Mouse (Mus musculus): Measurements from ENCODE around the gene Hdac8. TPM values are rescaled to one million over a fixed set of nuclear protein-coding genes. Genes with fewer than 3 reads are reported as not detected.
A peak's percentile ranks its signal among the peaks of the same experiment; 100 is the strongest.

The Hdac8 gene
- 10.3 and 10.8 TPM in 2 replicates for polyA plus RNA-seq (2015; fragmentation: Nextera tagmentation; extraction: Ambion mirVana)

DNA sequence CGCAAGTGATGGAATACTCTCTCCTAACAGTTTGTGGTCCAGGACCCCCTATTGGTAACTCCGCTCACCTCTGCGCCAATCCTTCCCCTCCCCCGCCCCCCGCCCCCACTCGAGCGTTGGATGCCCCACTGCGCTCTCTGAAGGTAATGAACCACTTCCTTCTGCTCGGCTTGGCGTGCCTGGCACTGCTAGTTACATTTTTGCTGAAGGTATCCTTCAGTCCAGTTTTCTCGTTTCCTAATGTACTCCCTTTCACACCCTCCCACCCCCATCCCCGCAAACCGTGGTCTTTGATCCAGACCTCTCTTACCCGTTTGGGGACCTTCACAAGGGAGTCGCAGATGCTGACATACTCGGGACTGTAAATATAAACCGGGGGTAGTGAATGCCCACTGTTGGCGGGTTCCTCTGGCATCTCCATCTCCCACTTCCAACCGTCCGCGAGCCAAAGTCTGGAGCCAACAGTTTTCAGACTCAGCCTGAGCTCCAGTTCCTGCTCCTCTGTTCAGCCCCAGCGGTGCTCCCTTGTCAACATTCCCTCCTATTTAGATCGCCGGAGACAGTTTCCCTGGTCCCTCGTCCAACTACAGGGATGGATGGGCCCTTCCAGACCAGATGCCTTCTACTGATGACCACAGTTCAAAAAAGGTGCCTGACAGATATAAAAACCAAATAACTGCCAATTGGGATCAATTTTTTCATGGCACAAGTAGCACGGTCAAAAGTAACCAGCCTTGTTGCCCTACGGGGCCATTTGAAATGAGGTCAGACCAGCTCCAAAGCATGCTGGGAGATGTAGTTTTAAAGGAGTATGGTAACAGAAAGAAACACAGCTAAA is at the start of gene Hdac8:
Gene Hdac8 (minus strand): TSS at position 716 of the 838 bp plus-strand sequence.
- H3K4me2 ChIP-seq (replicated peaks) = peak within 1 kb of the TSS; percentile 52
- H3K9ac ChIP-seq (replicated peaks) = peak within 1 kb of the TSS; percentile 43
- H3K27me3 ChIP-seq = no peaks in the 10 kb centered on the region
- 16% methylated on average over 27 of the region's 27 CpGs for WGBS
- H3K4me1 ChIP-seq = peaks cover 5% of the 10 kb centered on the region; the same call in 1 of the 2 replicates
- peak within 1 kb of the TSS; percentile 53 for H3K4me3 ChIP-seq
- peak within 1 kb of the TSS; percentile 67 for H3K27ac ChIP-seq (replicated peaks)
- no peaks in the 10 kb centered on the region for H3K9me3 ChIP-seq
- H3K36me3 ChIP-seq = no peaks in the 10 kb centered on the region
- ATAC-seq (replicated peaks) = peak; percentile 88

DNA sequence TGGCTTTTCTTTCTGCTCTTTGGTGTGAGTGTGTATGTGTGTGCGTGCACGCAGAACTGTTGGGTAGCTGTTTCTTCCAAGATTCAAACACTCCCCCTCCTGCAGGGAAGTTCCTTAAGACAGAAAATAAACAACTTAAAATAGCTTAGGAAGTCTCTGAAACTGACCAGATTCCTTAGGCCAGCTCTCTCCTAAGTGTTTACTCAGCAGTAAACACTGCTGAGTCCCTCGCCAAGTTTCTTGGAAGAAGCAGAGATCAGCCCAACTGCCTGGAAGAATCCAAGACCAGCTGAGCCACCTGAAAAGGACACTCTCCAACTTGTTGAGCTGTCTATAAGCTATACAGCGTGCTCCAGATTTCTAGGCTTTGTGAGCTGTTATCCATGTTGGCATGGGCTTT is 4.0 kb upstream of the Hdac8 start:
- no peak overlapping the region for H3K4me3 ChIP-seq
- H3K9me3 ChIP-seq = no peaks in the 10 kb centered on the region
- H3K4me2 ChIP-seq (replicated peaks) = no peak overlapping the region
- ATAC-seq (replicated peaks) = no peak
- 83% methylated on average over 4 of the region's 4 CpGs for WGBS
- H3K36me3 ChIP-seq = no peaks in the 10 kb centered on the region
- H3K4me1 ChIP-seq = peaks cover 1% of the 10 kb centered on the region; the same call in 1 of the 2 replicates
- no peak overlapping the region for H3K9ac ChIP-seq (replicated peaks)
- no peaks in the 10 kb centered on the region for H3K27me3 ChIP-seq
- H3K27ac ChIP-seq (replicated peaks) = no peak overlapping the region

DNA sequence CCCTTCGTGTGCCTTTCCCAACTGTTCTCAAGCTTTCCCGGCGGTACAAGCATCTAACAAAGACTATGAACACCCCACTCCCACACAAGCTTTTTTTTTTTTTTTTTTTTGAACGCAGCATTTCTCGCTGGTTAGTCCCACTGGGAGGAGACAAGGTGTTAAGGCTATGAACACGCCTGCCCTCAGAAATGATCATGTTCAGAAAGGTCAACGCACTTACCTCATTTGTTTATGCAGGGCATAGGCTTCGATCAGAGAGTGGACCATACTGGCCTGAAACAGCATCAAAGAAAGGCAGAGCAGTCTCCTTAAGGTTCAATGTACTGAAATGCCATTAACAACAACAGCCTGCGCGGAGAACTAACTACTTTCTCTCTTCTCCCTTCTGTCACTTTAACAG is 980 bp downstream of the Hdac8 start:
- Histone ChIP-seq H3K4me2 (replicated peaks) (peak overlapping the region; percentile 52), H3K36me3 (no peaks in the 10 kb centered on the region), H3K4me1 (peaks cover 5% of the 10 kb centered on the region; the same call in 1 of the 2 replicates), H3K9me3 (no peaks in the 10 kb centered on the region), H3K9ac (replicated peaks) (peak overlapping the region; percentile 43), H3K27me3 (no peaks in the 10 kb centered on the region), H3K27ac (replicated peaks) (no peak overlapping the region), H3K4me3 (peak overlapping the region; percentile 53)
- 25% methylated on average over 10 of the region's 10 CpGs for WGBS
- peak; percentile 11; the same call in 1 of the 2 replicates for ATAC-seq (replicated peaks)

DNA sequence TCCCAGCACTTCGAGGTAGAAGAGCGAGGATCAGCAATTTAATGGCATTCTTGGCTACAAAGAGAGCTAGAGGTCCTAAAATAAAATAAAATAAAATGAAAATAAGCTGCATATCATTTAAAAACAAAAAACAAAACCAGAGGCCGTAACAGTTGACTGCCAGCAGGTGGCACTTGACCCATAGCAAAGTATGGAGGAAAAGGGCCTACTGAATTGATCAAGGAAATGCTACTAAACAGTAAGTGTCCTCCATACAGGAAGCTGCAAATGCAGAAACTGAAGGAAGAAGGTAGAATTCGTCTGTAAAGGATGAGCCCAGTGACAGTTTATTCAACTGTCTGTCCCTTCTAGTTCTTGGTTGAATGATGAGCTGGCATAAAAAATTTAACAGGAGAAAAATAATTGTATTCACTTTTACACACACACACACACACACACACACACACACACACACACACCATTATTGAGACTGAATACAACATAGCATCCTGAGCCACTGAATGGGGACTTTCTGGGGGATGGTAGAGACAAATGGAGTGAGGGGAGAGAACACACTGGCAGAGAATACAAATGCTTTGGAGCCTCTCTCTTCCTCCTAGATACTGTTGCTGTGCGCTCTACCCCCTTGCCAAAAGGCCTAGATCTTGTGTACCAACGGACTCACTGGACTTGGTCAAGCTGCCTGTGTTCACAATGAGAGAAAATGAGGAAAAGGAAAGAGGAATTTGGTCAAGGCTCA is 11.0 kb downstream of the Hdac8 start:
- 75% methylated on average over 6 of the region's 6 CpGs for WGBS
- Histone ChIP-seq H3K9me3 (no peaks in the 10 kb centered on the region), H3K4me1 (no peaks in the 10 kb centered on the region), H3K27me3 (no peaks in the 10 kb centered on the region), H3K4me3 (no peak overlapping the region), H3K9ac (replicated peaks) (no peak overlapping the region), H3K36me3 (no peaks in the 10 kb centered on the region), H3K4me2 (replicated peaks) (no peak overlapping the region), H3K27ac (replicated peaks) (no peak overlapping the region)
- ATAC-seq (replicated peaks) = no peak

DNA sequence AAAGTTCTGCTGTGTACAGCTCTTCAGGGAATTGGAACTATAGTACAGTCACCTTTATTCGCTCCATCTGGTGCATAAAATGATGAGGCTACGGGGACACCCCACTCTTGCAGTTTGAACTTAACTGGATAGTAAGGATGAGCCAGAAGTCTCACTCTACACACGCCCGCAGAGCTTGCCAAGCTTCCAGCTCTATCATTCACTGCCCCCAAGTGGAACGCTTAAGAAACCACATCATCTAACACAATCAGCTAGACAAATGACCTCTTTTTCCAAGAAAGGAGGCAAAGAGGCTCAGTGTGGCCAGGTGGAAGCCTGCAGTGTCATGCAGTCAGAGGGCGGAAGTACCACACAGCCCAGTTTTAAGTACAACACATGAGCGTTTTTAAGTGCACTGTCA is 19.6 kb downstream of the Hdac8 start:
- no peak for ATAC-seq (replicated peaks)
- Histone ChIP-seq H3K4me1 (no peaks in the 10 kb centered on the region), H3K36me3 (no peaks in the 10 kb centered on the region), H3K27ac (replicated peaks) (no peak overlapping the region), H3K9me3 (no peaks in the 10 kb centered on the region), H3K9ac (replicated peaks) (no peak overlapping the region), H3K27me3 (no peaks in the 10 kb centered on the region), H3K4me2 (replicated peaks) (no peak overlapping the region), H3K4me3 (no peak overlapping the region)
- WGBS = 83% methylated on average over 7 of the region's 7 CpGs

DNA sequence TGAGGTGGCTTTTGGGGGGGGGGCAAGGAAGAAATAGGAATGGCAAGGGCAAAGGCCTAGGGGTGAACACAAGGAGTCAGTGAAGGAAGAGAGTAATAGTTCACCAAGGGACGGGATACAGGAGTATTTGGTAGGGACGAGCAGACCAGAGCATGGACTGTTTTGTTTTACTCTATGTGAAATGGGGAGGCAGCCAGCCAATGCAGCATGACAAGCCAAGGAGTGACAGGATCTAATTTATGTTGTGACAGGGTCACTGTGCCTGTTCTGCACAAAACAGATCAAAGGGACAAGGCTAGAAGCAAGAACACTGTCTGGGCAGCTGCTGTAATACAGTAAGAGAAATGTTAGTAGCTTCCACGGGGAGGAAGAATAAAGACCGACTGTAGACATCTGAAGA is 25.5 kb downstream of the Hdac8 start:
- Histone ChIP-seq H3K27ac (replicated peaks) (no peak overlapping the region), H3K4me1 (no peaks in the 10 kb centered on the region), H3K36me3 (no peaks in the 10 kb centered on the region), H3K4me2 (replicated peaks) (no peak overlapping the region), H3K4me3 (no peak overlapping the region), H3K9ac (replicated peaks) (no peak overlapping the region), H3K9me3 (no peaks in the 10 kb centered on the region), H3K27me3 (no peaks in the 10 kb centered on the region)
- 75% methylated on average over 4 of the region's 4 CpGs for WGBS
- no peak for ATAC-seq (replicated peaks)

DNA sequence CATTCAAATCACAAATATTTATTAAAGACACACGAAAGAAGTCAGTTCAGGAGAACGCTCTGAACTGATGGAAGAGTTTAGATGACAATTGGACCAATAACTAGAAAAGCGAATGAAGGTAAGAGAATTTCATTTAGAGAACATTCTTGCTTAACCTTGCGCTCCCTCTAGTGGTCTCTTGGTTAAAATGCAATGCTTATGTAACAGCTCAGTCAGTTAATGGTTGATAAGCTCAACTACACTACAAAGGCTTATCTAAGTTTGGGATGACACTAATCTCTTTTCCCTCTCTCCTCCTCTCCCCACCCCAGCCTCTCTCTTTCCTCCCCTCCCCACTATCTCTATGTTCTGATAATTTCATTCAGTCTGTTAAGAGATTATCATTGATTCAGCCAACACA is 26.2 kb downstream of the Hdac8 start:
- H3K9ac ChIP-seq (replicated peaks) = no peak overlapping the region
- no peaks in the 10 kb centered on the region for H3K4me1 ChIP-seq
- H3K36me3 ChIP-seq = no peaks in the 10 kb centered on the region
- no peak for ATAC-seq (replicated peaks)
- H3K9me3 ChIP-seq = no peaks in the 10 kb centered on the region
- no peaks in the 10 kb centered on the region for H3K27me3 ChIP-seq
- no peak overlapping the region for H3K4me2 ChIP-seq (replicated peaks)
- WGBS = 32% methylated on average over 4 of the region's 4 CpGs
- no peak overlapping the region for H3K4me3 ChIP-seq
- H3K27ac ChIP-seq (replicated peaks) = no peak overlapping the region

DNA sequence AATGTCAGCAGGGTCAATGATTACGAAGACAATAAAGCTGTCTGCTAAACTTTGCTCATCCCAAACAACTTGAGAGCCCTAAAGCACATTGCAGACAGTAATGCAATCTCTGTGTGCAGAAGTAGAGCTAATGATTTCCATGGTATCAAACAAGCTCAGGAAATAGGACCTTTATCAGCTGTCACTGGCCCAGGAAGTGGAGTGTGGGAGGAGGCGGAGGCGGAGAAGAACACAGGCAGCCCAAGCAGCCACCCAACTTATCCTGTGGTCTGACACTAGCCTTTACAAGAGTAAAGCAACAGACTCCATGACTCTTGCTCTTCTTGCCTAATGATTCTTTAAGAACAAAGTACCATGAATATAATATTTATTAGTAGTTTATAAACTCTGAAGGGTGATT is 26.7 kb downstream of the Hdac8 start:
- ATAC-seq (replicated peaks) = no peak
- Histone ChIP-seq H3K4me1 (no peaks in the 10 kb centered on the region), H3K27ac (replicated peaks) (no peak overlapping the region), H3K9ac (replicated peaks) (no peak overlapping the region), H3K36me3 (no peaks in the 10 kb centered on the region), H3K9me3 (no peaks in the 10 kb centered on the region), H3K4me2 (replicated peaks) (no peak overlapping the region), H3K4me3 (no peak overlapping the region), H3K27me3 (no peaks in the 10 kb centered on the region)
- WGBS = 92% methylated on average over 3 of the region's 3 CpGs

DNA sequence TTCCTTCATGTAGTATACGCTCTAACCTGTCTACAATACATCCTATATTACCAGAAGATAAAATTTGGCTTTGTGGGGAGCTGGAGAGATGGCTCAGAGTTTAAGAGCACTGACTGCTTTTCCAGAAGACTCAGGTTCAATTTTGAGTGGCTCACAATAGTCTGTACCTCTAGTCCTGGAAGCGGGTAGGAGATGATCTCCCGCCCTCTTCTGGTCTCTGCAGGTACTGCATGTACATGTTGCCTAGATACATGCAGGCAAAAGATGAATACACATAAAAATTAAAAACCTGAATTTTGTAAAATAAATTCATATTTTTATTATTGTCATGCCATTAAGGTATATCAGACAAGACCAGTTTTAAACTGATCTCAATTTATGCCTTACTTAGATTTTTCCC is 28.4 kb downstream of the Hdac8 start:
- Histone ChIP-seq H3K36me3 (no peaks in the 10 kb centered on the region), H3K9me3 (no peaks in the 10 kb centered on the region), H3K4me1 (no peaks in the 10 kb centered on the region), H3K27ac (replicated peaks) (no peak overlapping the region), H3K4me3 (no peak overlapping the region), H3K4me2 (replicated peaks) (no peak overlapping the region), H3K9ac (replicated peaks) (no peak overlapping the region), H3K27me3 (no peaks in the 10 kb centered on the region)
- peak; percentile 77; the same call in 1 of the 2 replicates for ATAC-seq (replicated peaks)
- 38% methylated on average over 3 of the region's 3 CpGs for WGBS

DNA sequence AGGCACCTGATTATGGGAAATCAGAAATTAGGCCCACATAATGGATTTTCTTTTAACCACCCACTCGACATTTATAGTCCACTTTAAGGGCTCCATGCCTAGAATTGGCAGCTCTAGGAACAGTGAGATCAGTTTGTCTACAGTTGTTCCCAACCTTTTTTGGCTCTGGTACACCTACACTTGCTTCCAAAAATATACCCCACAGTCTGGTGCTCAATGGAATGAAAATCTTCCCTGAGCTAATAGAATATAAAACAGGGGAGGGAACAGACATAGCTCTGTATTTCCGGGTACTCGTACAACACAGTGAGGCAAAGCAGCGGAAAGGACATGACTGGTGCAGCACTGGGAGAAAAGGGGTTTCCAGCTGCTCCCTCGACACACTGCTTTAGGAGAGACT is 29.6 kb downstream of the Hdac8 start:
- H3K9ac ChIP-seq (replicated peaks) = no peak overlapping the region
- H3K4me3 ChIP-seq = no peak overlapping the region
- H3K27ac ChIP-seq (replicated peaks) = no peak overlapping the region
- H3K9me3 ChIP-seq = no peaks in the 10 kb centered on the region
- H3K4me2 ChIP-seq (replicated peaks) = no peak overlapping the region
- no peak for ATAC-seq (replicated peaks)
- H3K27me3 ChIP-seq = no peaks in the 10 kb centered on the region
- no peaks in the 10 kb centered on the region for H3K36me3 ChIP-seq
- 74% methylated on average over 5 of the region's 5 CpGs for WGBS
- H3K4me1 ChIP-seq = no peaks in the 10 kb centered on the region

DNA sequence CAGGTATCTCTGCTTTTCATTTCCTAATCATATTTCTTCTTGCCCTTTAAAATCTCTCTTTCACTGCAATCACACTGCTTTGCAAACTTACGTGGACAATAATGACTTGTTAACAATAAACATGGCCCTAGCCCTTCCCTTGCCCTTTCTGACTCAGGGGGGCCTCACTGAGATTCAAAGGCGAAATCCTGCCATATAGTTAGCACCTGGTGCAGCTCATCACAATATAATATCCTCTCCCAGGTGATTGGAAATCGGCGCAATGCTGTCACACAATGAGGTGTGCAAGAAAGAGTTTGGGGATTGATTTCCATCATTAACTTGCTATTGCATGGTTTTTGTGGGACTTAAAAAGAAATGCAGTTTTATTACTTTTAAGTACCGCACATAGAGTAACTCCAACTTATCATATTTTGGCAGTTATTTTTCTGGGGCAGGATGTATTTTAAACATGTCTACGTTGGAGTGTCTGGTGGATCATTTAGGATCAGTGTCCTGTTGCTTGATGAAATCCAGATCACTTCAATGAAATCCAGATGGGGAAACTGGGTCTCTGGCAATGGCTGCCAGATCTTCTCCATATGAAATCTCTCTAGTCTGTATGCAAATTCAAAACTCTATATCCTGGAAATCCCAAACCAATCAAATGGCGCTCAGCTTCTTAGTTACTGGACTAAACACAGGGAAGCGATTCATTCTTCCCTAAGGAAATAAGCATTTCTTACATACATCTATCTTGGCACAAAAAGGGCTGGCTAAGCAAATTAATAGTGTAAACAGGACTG is 86.6 kb downstream of the Hdac8 start:
- H3K9me3 ChIP-seq = no peaks in the 10 kb centered on the region
- no peak for ATAC-seq (replicated peaks)
- no peaks in the 10 kb centered on the region for H3K36me3 ChIP-seq
- H3K4me3 ChIP-seq = no peak overlapping the region
- no peak overlapping the region for H3K9ac ChIP-seq (replicated peaks)
- H3K4me1 ChIP-seq = no peaks in the 10 kb centered on the region
- H3K27ac ChIP-seq (replicated peaks) = no peak overlapping the region
- no peak overlapping the region for H3K4me2 ChIP-seq (replicated peaks)
- no peaks in the 10 kb centered on the region for H3K27me3 ChIP-seq
- WGBS = 74% methylated on average over 8 of the region's 8 CpGs

DNA sequence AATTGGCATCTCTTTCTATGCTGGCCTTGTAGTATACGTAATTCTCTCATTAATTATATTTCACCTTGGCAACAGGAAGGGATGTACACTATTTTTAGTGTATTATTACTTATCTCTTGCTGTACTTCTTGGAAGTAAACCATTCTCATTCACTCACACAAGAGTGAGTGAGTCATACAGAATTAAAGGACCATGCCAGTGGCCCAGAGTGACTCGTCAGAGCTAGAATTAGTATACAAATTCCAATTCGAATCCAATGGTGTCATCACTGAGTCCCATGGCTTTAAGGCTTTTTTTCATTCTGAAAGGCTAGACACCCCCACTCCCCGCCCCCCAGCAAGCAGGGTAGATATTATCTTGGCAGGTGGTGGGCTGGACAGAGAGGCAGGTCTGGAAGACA is 88.2 kb downstream of the Hdac8 start:
- WGBS = 60% methylated on average over 4 of the region's 4 CpGs
- H3K4me2 ChIP-seq (replicated peaks) = no peak overlapping the region
- no peak overlapping the region for H3K9ac ChIP-seq (replicated peaks)
- ATAC-seq (replicated peaks) = no peak
- H3K9me3 ChIP-seq = no peaks in the 10 kb centered on the region
- no peaks in the 10 kb centered on the region for H3K27me3 ChIP-seq
- H3K4me3 ChIP-seq = no peak overlapping the region
- no peaks in the 10 kb centered on the region for H3K36me3 ChIP-seq
- no peak overlapping the region for H3K27ac ChIP-seq (replicated peaks)
- H3K4me1 ChIP-seq = no peaks in the 10 kb centered on the region
